Mouse (Mus musculus) liver, adult 2 months (tissue): ENCODE data around the gene Kmt5a.
"Not testable (repeated sequence)": the region's sequence is repeated elsewhere in the genome, so short reads cannot be mapped to it uniquely, and the experiment has no call there.

Experiments used
- CTCF ChIP-seq: fragments of 200-500 bp; IDR thresholded peaks from 2 replicates; pipeline ENCODE4 v1.5.1; 2011; ENCODE audit warnings: low read depth, low read length, control low read depth
- POLR2A ChIP-seq: fragments of 200-500 bp; IDR thresholded peaks from 2 replicates; pipeline ENCODE4 v1.6.1; 2011; ENCODE audit warnings: low read length, control low read depth; ENCODE audit not compliant: insufficient read depth; ENCODE audit errors: extremely low read depth

DNA sequence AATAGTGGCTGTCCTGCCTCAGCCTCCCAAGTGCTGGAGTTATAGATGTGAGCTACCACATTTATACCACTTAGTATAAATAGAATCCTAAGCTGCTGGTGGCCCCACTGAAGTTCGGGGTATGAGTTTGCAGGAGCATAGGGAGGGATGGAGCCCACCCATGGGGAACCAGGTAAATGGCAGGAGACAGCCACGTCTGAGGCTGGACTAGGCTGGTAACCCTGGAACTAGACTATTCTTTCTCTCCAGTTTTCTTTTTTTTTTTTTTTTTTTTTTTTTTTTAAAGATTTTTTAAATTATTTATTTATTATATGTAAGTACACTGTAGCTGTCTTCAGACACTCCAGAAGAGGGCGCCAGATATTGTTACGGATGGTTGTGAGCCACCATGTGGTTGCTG lies 60.3 kb downstream of the Kmt5a start:
- not testable (repeated sequence) for TF ChIP-seq CTCF, POLR2A
